Mouse (Mus musculus): ENCODE data around the gene Serinc1.
"Not testable (repeated sequence)": the region's sequence is repeated elsewhere in the genome, so short reads cannot be mapped to it uniquely, and the experiment has no call there.

Serinc1 gene

GRCm38 (mm10) chr10:57532218-57533101, at the start of gene Serinc1:
Serinc1 (minus strand) TSS chr10:57532530.
- in situ Hi-C loops (cut with MboI; ENCODE audit: low sequenced_read_pairs): no loop called here

- in situ Hi-C loops (cut with MboI; ENCODE audit: low sequenced_read_pairs): no loop called here
Observed at GRCm38 (mm10) chr10:57576721-57577120, 44.4 kb upstream of the Serinc1 start.

- in situ Hi-C loops (cut with MboI; ENCODE audit: low sequenced_read_pairs): no loop called here
Observed at GRCm38 (mm10) chr10:57572130-57572529, 39.8 kb upstream of the Serinc1 start.

- in situ Hi-C loops (cut with MboI; ENCODE audit: low sequenced_read_pairs): no loop called here
Observed at GRCm38 (mm10) chr10:57571211-57571730, 38.9 kb upstream of the Serinc1 start.

GRCm38 (mm10) chr10:57569023-57569931, 36.9 kb upstream of the Serinc1 start:
- in situ Hi-C loops (cut with MboI; ENCODE audit: low sequenced_read_pairs): no loop called here

- in situ Hi-C loops (cut with MboI; ENCODE audit: low sequenced_read_pairs): no loop called here
Observed at GRCm38 (mm10) chr10:57566221-57566620, 33.9 kb upstream of the Serinc1 start.

GRCm38 (mm10) chr10:57557597-57557996, 25.3 kb upstream of the Serinc1 start:
- in situ Hi-C loops (cut with MboI; ENCODE audit: low sequenced_read_pairs): no loop called here

GRCm38 (mm10) chr10:57553719-57554118, 21.4 kb upstream of the Serinc1 start:
- in situ Hi-C loops (cut with MboI; ENCODE audit: low sequenced_read_pairs): no loop called here

GRCm38 (mm10) chr10:57549631-57550030, 17.3 kb upstream of the Serinc1 start:
- in situ Hi-C loops (cut with MboI; ENCODE audit: low sequenced_read_pairs): no loop called here

GRCm38 (mm10) chr10:57543890-57544289, 11.6 kb upstream of the Serinc1 start:
- in situ Hi-C loops (cut with MboI; ENCODE audit: low sequenced_read_pairs): not testable (repeated sequence)

GRCm38 (mm10) chr10:57531616-57532217, 613 bp downstream of the Serinc1 start:
- in situ Hi-C loops (cut with MboI; ENCODE audit: low sequenced_read_pairs): no loop called here

- in situ Hi-C loops (cut with MboI; ENCODE audit: low sequenced_read_pairs): no loop called here
Observed at GRCm38 (mm10) chr10:57531076-57531475, 1.3 kb downstream of the Serinc1 start.

- in situ Hi-C loops (cut with MboI; ENCODE audit: low sequenced_read_pairs): no loop called here
Observed at GRCm38 (mm10) chr10:57526469-57526868, 5.9 kb downstream of the Serinc1 start.

GRCm38 (mm10) chr10:57515278-57515677, 17.1 kb downstream of the Serinc1 start:
- in situ Hi-C loops (cut with MboI; ENCODE audit: low sequenced_read_pairs): no loop called here

- in situ Hi-C loops (cut with MboI; ENCODE audit: low sequenced_read_pairs): no loop called here
Observed at GRCm38 (mm10) chr10:57514616-57515015, 17.7 kb downstream of the Serinc1 start.

- in situ Hi-C loops (cut with MboI; ENCODE audit: low sequenced_read_pairs): no loop called here
Observed at GRCm38 (mm10) chr10:57499414-57500156, 32.7 kb downstream of the Serinc1 start.

- in situ Hi-C loops (cut with MboI; ENCODE audit: low sequenced_read_pairs): no loop called here
Observed at GRCm38 (mm10) chr10:57492050-57492449, 40.3 kb downstream of the Serinc1 start.

- in situ Hi-C loops (cut with MboI; ENCODE audit: low sequenced_read_pairs): no loop called here
Observed at GRCm38 (mm10) chr10:57488591-57488990, 43.7 kb downstream of the Serinc1 start.

GRCm38 (mm10) chr10:57487201-57487600, 45.1 kb downstream of the Serinc1 start:
- in situ Hi-C loops (cut with MboI; ENCODE audit: low sequenced_read_pairs): no loop called here

- in situ Hi-C loops (cut with MboI; ENCODE audit: low sequenced_read_pairs): no loop called here
Observed at GRCm38 (mm10) chr10:57486542-57487071, 45.7 kb downstream of the Serinc1 start.
